Mouse (Mus musculus): ENCODE data around the gene Gm8947. TPM values are rescaled to one million over a fixed set of nuclear protein-coding genes. Genes with fewer than 3 reads are reported as not detected.

The Gm8947 gene
- total and polyA plus RNA-seq, 2 experiments from 2014 or later, result 0.10 TPM; not detected in 1

GRCm38 (mm10) chr1:151228320-151228989 is 36.3 kb downstream of the Gm8947 start:
- no peak for TF ChIP-seq EP300 (IDR thresholded peaks at IDR 0.05; ENCODE audit: low read depth)
- no peak for TF ChIP-seq CTCF (IDR thresholded peaks at IDR 0.05; ENCODE audit: low read depth)
- Histone ChIP-seq H3K4me3 (ENCODE audit: low read depth, low read length) (no peak overlapping the region), H3K27me3 (ENCODE audit: control insufficient read depth, insufficient read depth, low read length) (no peaks in the 10 kb centered on the region), H3K4me2 (ENCODE audit: low read depth, low read length) (no peak overlapping the region), H3K36me3 (replicated peaks; ENCODE audit: control insufficient read depth, insufficient read depth, low read length) (no peaks in the 10 kb centered on the region), H3K27ac (ENCODE audit: low read depth) (no peak overlapping the region), H3K9ac (replicated peaks; ENCODE audit: low read depth, low read length) (no peak overlapping the region), H3K4me1 (ENCODE audit: control insufficient read depth, insufficient read depth) (no peaks in the 10 kb centered on the region), H3K9me3 (replicated peaks; ENCODE audit: control insufficient read depth, low read length) (no peaks in the 10 kb centered on the region)
- no peak for DNase-seq (ENCODE audit: low spot score)
- no peak for ATAC-seq (ENCODE audit: insufficient read depth, low read depth)
- 74% methylated on average over 1 of the region's 1 CpGs for WGBS

GRCm38 (mm10) chr1:151232346-151232745 is 40.2 kb downstream of the Gm8947 start:
- no peak overlapping the region for H3K4me3 ChIP-seq (ENCODE audit: low read depth, low read length)
- TF ChIP-seq CTCF (IDR thresholded peaks at IDR 0.05; ENCODE audit: low read depth) (no peak), EP300 (IDR thresholded peaks at IDR 0.05; ENCODE audit: low read depth) (no peak)
- H3K36me3 ChIP-seq (replicated peaks; ENCODE audit: control insufficient read depth, insufficient read depth, low read length), result no peaks in the 10 kb centered on the region
- no peak overlapping the region for H3K27ac ChIP-seq (ENCODE audit: low read depth)
- 79% methylated on average over 3 of the region's 3 CpGs for WGBS
- DNase-seq (ENCODE audit: low spot score) (no peak), ATAC-seq (ENCODE audit: insufficient read depth, low read depth) (no peak)
- H3K4me1 ChIP-seq (ENCODE audit: control insufficient read depth, insufficient read depth), result peaks cover 9% of the 10 kb centered on the region; the same call in 1 of the 2 replicates
- H3K4me2 ChIP-seq (ENCODE audit: low read depth, low read length), result no peak overlapping the region
- H3K9ac ChIP-seq (replicated peaks; ENCODE audit: low read depth, low read length), result no peak overlapping the region
- no peaks in the 10 kb centered on the region for H3K27me3 ChIP-seq (ENCODE audit: control insufficient read depth, insufficient read depth, low read length)
- peaks cover 4% of the 10 kb centered on the region; the same call in 1 of the 2 replicates for H3K9me3 ChIP-seq (replicated peaks; ENCODE audit: control insufficient read depth, low read length)

GRCm38 (mm10) chr1:151233756-151234155 is 41.6 kb downstream of the Gm8947 start:
- Histone ChIP-seq H3K4me1 (ENCODE audit: control insufficient read depth, insufficient read depth) (peaks cover 9% of the 10 kb centered on the region; the same call in 1 of the 2 replicates), H3K9me3 (replicated peaks; ENCODE audit: control insufficient read depth, low read length) (peaks cover 4% of the 10 kb centered on the region; the same call in 1 of the 2 replicates), H3K36me3 (replicated peaks; ENCODE audit: control insufficient read depth, insufficient read depth, low read length) (no peaks in the 10 kb centered on the region), H3K27me3 (ENCODE audit: control insufficient read depth, insufficient read depth, low read length) (no peaks in the 10 kb centered on the region), H3K4me3 (ENCODE audit: low read depth, low read length) (no peak overlapping the region), H3K4me2 (ENCODE audit: low read depth, low read length) (no peak overlapping the region), H3K27ac (ENCODE audit: low read depth) (no peak overlapping the region), H3K9ac (replicated peaks; ENCODE audit: low read depth, low read length) (no peak overlapping the region)
- TF ChIP-seq CTCF (IDR thresholded peaks at IDR 0.05; ENCODE audit: low read depth), result no peak
- no peak for TF ChIP-seq EP300 (IDR thresholded peaks at IDR 0.05; ENCODE audit: low read depth)
- DNase-seq (ENCODE audit: low spot score), result no peak
- ATAC-seq (ENCODE audit: insufficient read depth, low read depth), result no peak
- 63% methylated on average over 3 of the region's 3 CpGs for WGBS

- Histone ChIP-seq H3K36me3 (replicated peaks; ENCODE audit: control insufficient read depth, insufficient read depth, low read length) (no peaks in the 10 kb centered on the region), H3K27ac (ENCODE audit: low read depth) (peak overlapping the region; percentile 60), H3K4me3 (ENCODE audit: low read depth, low read length) (no peak overlapping the region), H3K27me3 (ENCODE audit: control insufficient read depth, insufficient read depth, low read length) (no peaks in the 10 kb centered on the region), H3K4me1 (ENCODE audit: control insufficient read depth, insufficient read depth) (peaks cover 9% of the 10 kb centered on the region; the same call in 1 of the 2 replicates), H3K9me3 (replicated peaks; ENCODE audit: control insufficient read depth, low read length) (peaks cover 8% of the 10 kb centered on the region; the same call in 1 of the 2 replicates), H3K4me2 (ENCODE audit: low read depth, low read length) (no peak overlapping the region), H3K9ac (replicated peaks; ENCODE audit: low read depth, low read length) (no peak overlapping the region)
- DNase-seq (ENCODE audit: low spot score), result no peak
- ATAC-seq (ENCODE audit: insufficient read depth, low read depth), result no peak
- no peak for TF ChIP-seq CTCF (IDR thresholded peaks at IDR 0.05; ENCODE audit: low read depth)
- TF ChIP-seq EP300 (IDR thresholded peaks at IDR 0.05; ENCODE audit: low read depth), result no peak
- 36% methylated on average over 2 of the region's 2 CpGs for WGBS
These were observed 43.4 kb downstream of the Gm8947 start for GRCm38 (mm10) chr1:151235574-151235973.

GRCm38 (mm10) chr1:151236141-151236930 is 44.2 kb downstream of the Gm8947 start:
- DNase-seq (ENCODE audit: low spot score), result peak; percentile 75
- H3K36me3 ChIP-seq (replicated peaks; ENCODE audit: control insufficient read depth, insufficient read depth, low read length), result no peaks in the 10 kb centered on the region
- H3K9me3 ChIP-seq (replicated peaks; ENCODE audit: control insufficient read depth, low read length), result peaks cover 8% of the 10 kb centered on the region; the same call in 1 of the 2 replicates
- no peaks in the 10 kb centered on the region for H3K27me3 ChIP-seq (ENCODE audit: control insufficient read depth, insufficient read depth, low read length)
- WGBS, result 51% methylated on average over 13 of the region's 13 CpGs
- H3K4me2 ChIP-seq (ENCODE audit: low read depth, low read length), result no peak overlapping the region
- H3K4me1 ChIP-seq (ENCODE audit: control insufficient read depth, insufficient read depth), result peaks cover 9% of the 10 kb centered on the region; the same call in 1 of the 2 replicates
- H3K27ac ChIP-seq (ENCODE audit: low read depth), result peak overlapping the region; percentile 60
- H3K4me3 ChIP-seq (ENCODE audit: low read depth, low read length), result no peak overlapping the region
- no peak overlapping the region for H3K9ac ChIP-seq (replicated peaks; ENCODE audit: low read depth, low read length)
- TF ChIP-seq EP300 (IDR thresholded peaks at IDR 0.05; ENCODE audit: low read depth), result no peak
- no peak for TF ChIP-seq CTCF (IDR thresholded peaks at IDR 0.05; ENCODE audit: low read depth)
- peak; percentile 76 for ATAC-seq (ENCODE audit: insufficient read depth, low read depth)

Measured in heart, postnatal 0 days (tissue).